In genomic region chr14:97074808-97075207, GRCm38 (mm10) we compare ENCODE assay signal across 19 mouse cellular contexts.
"Had no signal": no experiment of that assay in that cellular context is flagged by ENCODE, and none has a peak within 500 bp of the region (broad histone marks: within the 10 kb centered on the region; RNA-seq: fewer than 3 reads in every experiment).

No protein-coding gene starts in this region.

- DNase-seq: lung, adult 18-20 months; lung, embryonic 14.5 days; lung, postnatal 10 days; lung, postnatal 4 days; midbrain, embryonic 14.5 days; right cerebral cortex, postnatal 25 days; right cerebral cortex, postnatal 4 days; spleen, adult 18-20 months; thymus, adult 18-20 months; thymus, postnatal 14 days; thymus, postnatal 36 days had no signal

- ATAC-seq: midbrain, embryonic 16.5 days had no signal

- H3K27ac ChIP-seq: liver, embryonic 14.5 days; midbrain, embryonic 10.5 days; midbrain, embryonic 12.5 days; neural tube, embryonic 13.5 days; neural tube, embryonic 15.5 days had no signal

- H3K9ac ChIP-seq: liver, embryonic 14.5 days; lung, embryonic 14.5 days; midbrain, embryonic 12.5 days; neural tube, embryonic 13.5 days; neural tube, embryonic 15.5 days had no signal

- H3K4me3 ChIP-seq: megakaryocyte, embryonic 14.5 days; midbrain, embryonic 10.5 days; midbrain, embryonic 12.5 days; myocyte; neural tube, embryonic 13.5 days; neural tube, embryonic 15.5 days had no signal

- H3K4me1 ChIP-seq: midbrain, embryonic 10.5 days; midbrain, embryonic 12.5 days; neural tube, embryonic 13.5 days; neural tube, embryonic 15.5 days had no signal

- H3K9me3 ChIP-seq: megakaryocyte, embryonic 14.5 days; midbrain, embryonic 10.5 days; midbrain, embryonic 12.5 days; neural tube, embryonic 13.5 days; neural tube, embryonic 15.5 days had no signal

- H3K4me2 ChIP-seq: lung, embryonic 14.5 days; midbrain, embryonic 12.5 days; neural tube, embryonic 13.5 days; neural tube, embryonic 15.5 days had no signal

- H3K27me3 ChIP-seq: megakaryocyte, embryonic 14.5 days; midbrain, embryonic 12.5 days; neural tube, embryonic 13.5 days; neural tube, embryonic 15.5 days had no signal

- H3K36me3 ChIP-seq: midbrain, embryonic 10.5 days; midbrain, embryonic 12.5 days; neural tube, embryonic 13.5 days; neural tube, embryonic 15.5 days had no signal
